Mouse (Mus musculus): Measurements from ENCODE around the gene Iqce. TPM values are rescaled to one million over a fixed set of nuclear protein-coding genes. Genes with fewer than 3 reads are reported as not detected.

The Iqce gene
- total RNA-seq (2021) = 10 to 100 TPM; 13.5 to 23.5 TPM
- polyA plus RNA-seq (2012; rRNA removed) = 19.3 and 19.6 TPM in 2 replicates
- long read RNA-seq, full-length matches to known transcripts = 5 of 15 reads
- long read RNA-seq, partial matches to known transcripts = 5 of 15 reads
- long read RNA-seq, other reads (novel, unspliced or antisense) = 5 of 15 reads

DNA sequence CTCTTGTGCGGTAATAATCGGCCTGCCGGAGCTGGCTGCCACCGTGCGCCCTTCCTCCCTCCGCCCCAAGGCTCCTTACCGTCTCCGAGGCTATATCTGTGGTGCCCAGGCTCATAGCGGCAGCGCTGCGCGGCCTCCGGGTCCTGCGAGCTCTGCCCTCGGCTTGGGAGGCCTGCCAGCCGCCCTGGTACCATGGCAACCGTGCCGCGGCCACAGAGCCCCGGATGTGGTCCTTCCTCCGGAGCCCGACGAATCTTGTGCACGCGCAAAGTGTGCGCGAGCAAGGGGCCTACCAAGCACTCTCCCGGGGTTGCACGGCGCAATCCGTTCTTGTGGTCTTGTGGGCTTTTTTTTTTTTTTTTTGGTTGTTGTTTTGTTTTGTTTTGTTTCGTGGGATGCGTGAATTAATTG lies at the start of gene Iqce:
TSS of gene Iqce (minus strand) at position 276 of the 411 bp plus-strand sequence.
- peak; percentile 98 for DNase-seq

- no peak for DNase-seq
Observed at GRCm38 (mm10) chr5:140750925-140751324, 48.7 kb upstream of the Iqce start.

DNA sequence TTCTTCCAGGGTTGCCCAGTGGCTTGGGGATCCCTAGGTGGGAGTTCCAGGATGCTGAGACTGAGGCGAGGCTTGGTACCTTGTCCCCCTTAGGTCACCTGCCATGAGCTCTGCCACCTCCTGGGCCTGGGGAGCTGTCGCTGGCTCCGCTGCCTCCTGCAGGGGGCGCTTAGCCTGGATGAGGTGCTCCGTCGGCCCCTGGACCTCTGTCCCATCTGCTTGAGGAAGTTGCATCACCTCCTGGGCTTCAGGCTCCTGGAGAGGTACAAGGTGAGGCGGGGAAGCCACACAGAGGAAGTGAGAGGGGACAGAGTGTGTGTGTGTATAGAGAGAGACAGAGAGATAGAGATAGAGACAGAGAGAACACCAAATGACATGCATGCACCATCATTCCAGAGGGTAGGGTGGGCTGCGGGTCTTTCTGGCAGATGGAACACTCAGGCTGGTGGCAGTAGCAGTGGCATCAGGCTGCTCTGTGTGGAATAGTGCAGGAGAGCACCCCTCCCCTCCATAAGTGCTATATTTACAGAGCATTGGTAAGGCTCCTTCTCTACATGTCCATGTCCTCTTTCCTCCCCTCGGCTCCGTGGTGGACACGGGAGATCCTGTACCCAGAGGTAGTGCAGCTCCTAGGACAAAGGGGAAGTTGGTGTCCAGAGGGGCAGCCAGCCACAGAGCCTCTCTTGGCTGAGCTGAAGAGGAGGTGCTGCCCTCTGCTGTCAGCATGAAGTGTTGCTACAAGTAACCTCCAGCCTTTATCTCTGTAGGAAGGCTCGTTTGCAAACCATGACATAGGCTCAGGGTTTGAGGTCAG lies 47.1 kb upstream of the Iqce start:
- peak; percentile 74 for DNase-seq

GRCm38 (mm10) chr5:140748425-140748824 lies 46.2 kb upstream of the Iqce start:
- DNase-seq = no peak

DNA sequence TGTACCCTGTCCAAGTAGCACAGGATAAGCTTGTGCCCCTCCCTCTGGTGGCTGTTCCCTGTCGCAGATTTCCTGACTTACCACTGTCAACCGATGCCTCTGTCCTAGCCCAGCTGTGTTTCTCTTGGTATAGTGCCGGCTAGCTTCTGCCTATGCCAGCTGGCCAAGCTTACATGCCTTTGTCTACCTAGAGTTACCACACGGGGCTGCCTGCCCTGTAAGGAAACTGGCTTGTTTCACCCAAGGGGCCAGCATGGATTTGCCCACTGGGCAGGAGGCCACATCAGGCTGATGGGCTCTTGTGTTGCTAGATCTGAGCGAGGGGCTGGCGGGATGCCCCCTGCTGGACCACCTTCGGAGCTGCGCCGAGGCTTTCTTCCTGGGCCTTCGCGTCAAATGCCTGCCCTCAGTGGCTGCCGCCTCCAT lies 41.5 kb upstream of the Iqce start:
- no peak for DNase-seq

- DNase-seq = no peak
Observed at GRCm38 (mm10) chr5:140741877-140742276, 39.7 kb upstream of the Iqce start.

- DNase-seq = no peak
Observed at GRCm38 (mm10) chr5:140741040-140741439, 38.9 kb upstream of the Iqce start.

DNA sequence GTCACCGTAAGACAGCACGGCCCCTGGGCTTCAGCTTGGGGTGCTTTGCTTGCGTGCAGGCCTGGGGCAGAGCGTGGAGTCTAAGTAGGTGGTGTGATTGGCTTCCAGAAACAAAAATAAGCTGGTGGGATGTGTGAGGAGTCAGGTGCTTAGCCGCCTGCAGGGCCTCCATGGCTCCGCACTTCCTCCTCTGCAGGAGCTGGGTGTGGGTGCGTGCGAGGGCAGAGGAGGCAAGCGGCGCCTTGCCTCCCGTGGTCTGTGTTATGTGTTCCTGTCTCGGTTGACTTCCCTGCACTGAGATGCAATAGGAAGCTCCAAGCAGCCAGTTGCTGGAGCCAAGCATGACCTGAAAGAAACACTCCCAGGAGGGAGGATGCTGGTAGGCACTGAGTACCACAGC lies 37.6 kb upstream of the Iqce start:
- no peak for DNase-seq

DNA sequence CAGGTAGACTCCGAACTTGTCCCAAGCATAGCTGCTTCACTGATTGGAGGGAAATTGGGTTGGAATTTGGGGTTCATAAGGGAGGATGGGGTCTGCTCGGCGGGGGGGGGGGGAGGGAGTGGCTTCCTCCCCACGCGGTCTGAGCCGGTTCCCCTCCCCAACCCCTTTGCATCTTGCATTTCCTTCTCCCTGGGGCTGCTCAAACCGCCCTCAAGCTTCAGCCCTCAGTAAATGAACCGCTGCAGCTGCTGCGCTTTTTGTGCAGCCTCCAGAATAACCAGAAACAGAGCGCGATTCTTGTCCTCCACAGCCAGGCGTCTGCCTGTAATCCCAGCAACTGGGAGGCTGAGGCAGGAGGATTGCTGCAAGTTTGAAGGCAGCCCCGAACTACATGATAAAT lies 34.0 kb upstream of the Iqce start:
- no peak for DNase-seq

- DNase-seq = peak; percentile 57
Observed at GRCm38 (mm10) chr5:140735297-140735696, 33.1 kb upstream of the Iqce start.

DNA sequence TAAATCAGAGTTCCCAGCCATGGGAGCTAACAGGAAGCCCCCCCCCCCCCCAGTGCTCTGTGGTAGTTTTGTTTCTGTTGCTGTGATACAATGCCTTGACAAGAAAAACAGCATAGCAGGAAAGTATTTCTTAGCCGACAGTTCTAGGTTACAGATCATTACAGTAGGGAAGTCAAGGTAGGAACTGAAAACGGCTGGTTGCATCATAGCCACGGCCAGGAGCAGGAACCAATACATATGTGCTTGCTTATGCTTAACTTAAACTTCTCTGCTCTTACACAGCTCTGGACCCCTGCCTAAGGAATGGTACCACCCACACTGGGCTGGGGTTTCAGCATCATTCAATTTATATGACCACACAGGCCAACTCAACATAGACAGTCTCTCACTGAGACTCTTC lies 31.2 kb upstream of the Iqce start:
- no peak for DNase-seq

- DNase-seq = no peak
Observed at GRCm38 (mm10) chr5:140732195-140732594, 30.0 kb upstream of the Iqce start.

GRCm38 (mm10) chr5:140731040-140731797 lies 29.0 kb upstream of the Iqce start:
- no peak for DNase-seq

DNA sequence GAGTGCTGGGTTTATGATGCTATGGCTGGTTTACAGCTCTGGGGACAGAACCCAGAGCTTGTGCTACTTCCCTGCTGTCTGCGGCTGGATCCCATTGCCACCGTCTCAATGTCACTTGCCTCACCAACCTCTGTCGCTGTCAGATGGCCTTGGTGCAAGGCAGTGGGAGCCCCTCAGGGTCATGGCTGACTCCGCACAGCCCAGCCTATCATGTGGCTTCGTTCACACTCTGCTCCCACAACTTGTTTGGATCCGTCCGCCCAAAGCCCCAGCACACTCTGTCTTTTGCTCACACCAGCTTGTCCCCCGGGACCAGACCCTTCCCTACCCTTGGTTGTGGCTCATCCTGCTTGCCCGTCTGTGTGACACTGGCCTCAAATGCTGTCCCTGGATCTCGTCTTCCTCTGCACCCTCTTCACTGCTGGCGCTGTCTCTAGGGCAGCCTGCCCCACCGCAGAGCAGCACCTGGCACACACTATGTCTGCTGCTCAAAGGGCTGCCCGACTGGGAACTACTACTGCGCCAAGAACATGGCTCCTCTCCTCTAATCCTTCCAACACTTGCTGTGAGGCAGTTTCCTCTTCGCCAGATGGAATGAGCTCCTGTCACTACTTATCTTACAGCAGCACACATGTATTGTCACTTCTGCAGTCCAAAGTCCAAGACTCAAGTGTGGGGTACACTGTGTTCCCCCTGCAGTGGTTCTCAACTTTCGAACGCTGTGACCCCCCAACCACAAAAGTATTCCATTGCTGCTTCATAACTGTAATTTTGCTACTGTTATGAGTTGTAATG lies 25.0 kb upstream of the Iqce start:
- DNase-seq = peak; percentile 83

- peak; percentile 67 for DNase-seq
Observed at GRCm38 (mm10) chr5:140726062-140726839, 24.1 kb upstream of the Iqce start.

DNA sequence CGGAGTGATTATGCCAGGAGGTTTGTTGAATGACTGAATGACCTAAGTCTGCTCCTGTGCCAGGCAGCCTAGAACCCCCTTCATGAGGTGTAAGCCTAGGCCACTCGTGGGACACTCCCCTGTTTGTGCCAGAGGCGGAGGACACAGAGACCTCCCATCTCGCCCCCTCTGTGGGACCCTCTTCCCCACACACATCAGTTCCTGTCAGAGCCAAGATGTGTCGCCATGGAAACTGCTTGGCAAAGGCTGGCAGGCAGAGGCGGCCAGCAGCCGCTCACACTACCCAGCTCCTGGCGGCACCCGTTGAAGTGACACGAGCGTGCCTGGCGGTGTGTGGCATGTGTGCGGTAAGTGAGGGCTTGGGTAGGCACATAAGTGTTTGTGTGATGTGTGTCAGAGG lies 21.6 kb upstream of the Iqce start, which contains the start of gene Amz1:
TSS of gene Amz1 (plus strand) at position 306 of the 400 bp plus-strand sequence.
- no peak for DNase-seq

DNA sequence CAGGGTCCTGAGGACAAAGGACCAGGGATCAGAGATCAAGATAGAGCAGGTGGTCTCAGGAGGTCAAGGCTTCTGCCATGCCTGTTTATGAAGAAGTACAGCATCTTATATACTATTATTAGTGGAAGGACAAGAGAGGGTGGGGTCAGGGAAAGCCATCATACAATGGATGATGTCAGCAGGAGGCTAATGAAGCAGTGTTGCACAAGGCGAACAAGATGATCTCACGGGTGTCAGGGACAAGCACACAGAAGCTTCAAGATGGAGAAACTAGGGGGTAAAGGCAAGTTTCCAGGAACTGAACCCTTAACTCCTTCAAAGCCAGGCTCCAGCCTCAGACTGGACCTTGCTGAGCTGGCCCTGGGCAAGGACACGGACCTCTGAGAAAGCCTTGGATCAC lies 19.9 kb upstream of the Iqce start:
- peak; percentile 60 for DNase-seq

DNA sequence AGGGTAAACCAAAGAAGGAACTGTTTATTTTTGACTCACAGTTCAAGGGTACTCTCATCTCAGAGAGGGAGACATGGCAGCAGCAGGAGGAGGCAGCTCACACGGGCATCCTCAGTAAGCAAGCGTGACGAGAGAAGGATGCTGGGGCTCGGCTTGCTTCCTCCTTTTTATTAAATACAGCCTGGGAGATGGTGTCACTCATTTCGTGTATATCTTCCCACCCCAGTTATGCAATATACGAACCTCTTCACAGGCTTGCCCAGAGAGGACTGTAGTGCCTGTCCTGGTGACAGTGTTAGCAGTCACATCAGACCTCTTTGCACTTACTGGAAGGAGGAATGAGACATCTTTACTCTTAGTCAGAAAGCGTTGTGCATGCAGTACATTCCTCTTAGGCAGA lies 18.6 kb upstream of the Iqce start:
- DNase-seq = no peak

GRCm38 (mm10) chr5:140711040-140711439 lies 8.9 kb upstream of the Iqce start:
- DNase-seq = no peak

GRCm38 (mm10) chr5:140710315-140710714 lies 8.1 kb upstream of the Iqce start:
- no peak for DNase-seq

DNA sequence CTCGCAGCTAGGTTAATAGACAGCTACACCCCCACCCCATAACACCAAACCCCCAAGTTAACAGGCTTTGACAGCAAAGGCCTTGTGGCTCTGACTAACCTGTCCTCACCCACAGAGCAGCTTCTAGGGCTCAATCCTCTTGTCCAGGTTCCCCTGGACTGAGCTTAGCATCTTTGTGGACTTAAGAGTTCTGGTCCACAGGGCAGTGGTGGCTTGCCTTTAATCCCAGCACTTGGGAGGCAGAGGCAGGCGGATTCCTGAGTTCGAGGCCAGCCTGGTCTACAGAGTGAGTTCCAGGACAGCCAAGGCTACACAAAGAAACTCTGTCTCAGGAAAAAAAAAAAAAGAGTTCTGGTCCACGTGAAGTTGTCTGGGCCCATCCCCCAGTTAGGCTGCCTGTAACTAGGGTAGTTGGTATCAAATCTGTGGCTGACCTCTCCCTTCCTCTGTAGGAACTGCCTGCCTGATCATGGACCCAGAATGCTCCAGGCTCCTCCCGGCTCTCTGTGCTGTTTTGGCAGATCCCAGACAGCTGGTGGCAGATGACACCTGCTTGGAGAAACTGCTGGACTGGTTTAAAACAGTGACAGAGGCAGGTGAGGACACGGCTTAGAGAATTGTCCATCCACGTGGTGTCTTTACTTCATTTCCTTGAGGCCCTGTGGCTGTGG lies 3.5 kb upstream of the Iqce start:
- no peak for DNase-seq
